Mouse (Mus musculus) forebrain, embryonic 13.5 days (tissue): Measurements from ENCODE around the gene Atg4a-ps. TPM values are rescaled to one million over a fixed set of nuclear protein-coding genes. Genes with fewer than 3 reads are reported as not detected.
A peak's percentile ranks its signal among the peaks of the same experiment; 100 is the strongest.

ENCODE experiments used
- ATAC-seq: fragments of 200-750 bp; cut with Nextera tagmentation; 2 replicates; pipeline ENCODE4 v1.8.0; 2017
- H3K27ac ChIP-seq: fragments of 300-500 bp; sonication (generic); 2 replicates; pipeline ENCODE4 v1.5.1; 2015; ENCODE audit warnings: inconsistent platforms, mild to moderate bottlenecking, moderate library complexity
- H3K27me3 ChIP-seq: fragments of 300-500 bp; sonication (generic); 2 replicates; pipeline ENCODE4 v1.6.1; 2015; ENCODE audit warnings: mild to moderate bottlenecking, inconsistent platforms
- H3K36me3 ChIP-seq: fragments of 300-500 bp; sonication (generic); 2 replicates; pipeline ENCODE4 v1.6.1; 2015; ENCODE audit warnings: mild to moderate bottlenecking, inconsistent platforms; ENCODE audit not compliant: poor library complexity, severe bottlenecking
- H3K4me1 ChIP-seq: fragments of 300-500 bp; sonication (generic); 2 replicates; pipeline ENCODE4 v1.6.1; 2015; ENCODE audit warnings: inconsistent platforms
- H3K4me2 ChIP-seq: fragments of 300-500 bp; sonication (generic); 2 replicates; pipeline ENCODE4 v1.6.1; 2015; ENCODE audit warnings: inconsistent platforms, mild to moderate bottlenecking, moderate library complexity
- H3K4me3 ChIP-seq: fragments of 300-500 bp; sonication (generic); 2 replicates; pipeline ENCODE4 v1.5.1; 2015; ENCODE audit warnings: mild to moderate bottlenecking, inconsistent platforms
- H3K9ac ChIP-seq: fragments of 300-500 bp; sonication (generic); 2 replicates; pipeline ENCODE4 v1.6.1; 2015; ENCODE audit warnings: mild to moderate bottlenecking, inconsistent platforms
- H3K9me3 ChIP-seq: fragments of 300-500 bp; sonication (generic); replicated peaks from 2 replicates; pipeline ENCODE4 v1.6.1; 2016; ENCODE audit warnings: inconsistent platforms
- WGBS: fragments of 180-500 bp; shearing (Covaris S2); methylation state at CpG from one replicate; pipeline ENCODE4 v1.1.7; 2015; 5-methylcytosine and 5-hydroxymethylcytosine counted together
- polyA plus RNA-seq: library from polyadenylated mRNA; unstranded; fragments of >200 nt; fragmentation: Nextera tagmentation; extraction: Ambion mirVana; gene quantifications from 2 replicates; pipeline ENCODE4 v1.2.1, GENCODE M21; 2015

The Atg4a-ps gene
- polyA plus RNA-seq, 1 experiment from 2014 or later: 0.17 TPM

DNA sequence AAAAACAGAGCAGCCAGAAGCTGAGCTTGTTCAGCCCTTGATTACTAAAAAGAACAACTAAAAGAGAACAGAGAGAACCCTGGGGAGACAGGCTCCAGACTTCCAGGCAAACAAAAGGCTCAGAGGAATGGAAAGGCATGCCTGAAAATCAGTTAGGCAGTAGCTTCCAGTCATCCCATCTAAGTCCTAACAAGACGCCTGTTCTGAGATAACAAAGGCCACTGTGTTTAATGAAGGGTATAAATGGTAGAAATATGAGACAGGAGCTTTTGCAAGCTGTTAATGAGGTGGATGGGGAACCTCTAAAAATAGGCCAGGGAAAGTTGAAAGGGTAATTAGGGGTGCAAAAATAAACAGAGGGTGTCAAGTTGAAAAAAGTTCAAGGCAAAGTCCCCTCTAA is 4.5 kb upstream of the Atg4a-ps start:
- ATAC-seq: no peak

GRCm38 (mm10) chr3:103649716-103650115 is 3.8 kb upstream of the Atg4a-ps start:
- 65% methylated on average over 6 of the region's 6 CpGs for WGBS
- Histone ChIP-seq H3K27me3 (no peaks in the 10 kb centered on the region), H3K9ac (no peak overlapping the region), H3K4me3 (no peak overlapping the region), H3K27ac (no peak overlapping the region), H3K36me3 (no peaks in the 10 kb centered on the region), H3K9me3 (no peaks in the 10 kb centered on the region), H3K4me1 (0 out of 2 replicates have a peak, but pooled peaks cover 16% of the 10 kb centered on the region), H3K4me2 (no peak overlapping the region)
- ATAC-seq: no peak

More for the DNA sequence above, 4.5 kb upstream of the Atg4a-ps start:
- H3K4me2 ChIP-seq: no peak overlapping the region
- H3K9me3 ChIP-seq: no peaks in the 10 kb centered on the region
- H3K36me3 ChIP-seq: no peaks in the 10 kb centered on the region
- H3K4me1 ChIP-seq: 0 out of 2 replicates have a peak, but pooled peaks cover 16% of the 10 kb centered on the region
- no peak overlapping the region for H3K4me3 ChIP-seq
- 5% methylated on average over 1 of the region's 1 CpGs for WGBS
- no peak overlapping the region for H3K27ac ChIP-seq
- no peaks in the 10 kb centered on the region for H3K27me3 ChIP-seq
- H3K9ac ChIP-seq: no peak overlapping the region

DNA sequence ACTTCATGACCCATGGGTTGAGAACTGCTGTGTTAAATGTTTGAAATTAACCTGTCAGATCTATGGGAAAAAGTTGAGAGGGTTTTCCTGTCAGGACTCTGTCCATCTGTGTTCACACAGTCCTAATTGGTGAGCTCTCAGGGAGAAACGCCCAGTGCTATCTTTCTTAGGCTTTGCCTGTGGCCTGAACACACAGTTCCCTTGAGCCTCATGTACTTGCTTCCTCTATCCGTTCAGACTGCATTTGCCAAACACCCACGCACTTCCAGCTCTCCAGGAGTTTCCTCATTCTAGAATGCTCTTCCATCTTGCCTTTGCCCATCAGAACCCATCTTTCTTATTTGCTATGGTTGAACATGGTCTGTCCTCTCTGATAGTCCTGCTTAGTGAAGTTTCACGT is 2.6 kb upstream of the Atg4a-ps start:
- Histone ChIP-seq H3K4me2 (no peak overlapping the region), H3K36me3 (no peaks in the 10 kb centered on the region), H3K27ac (no peak overlapping the region), H3K4me3 (no peak overlapping the region), H3K9me3 (no peaks in the 10 kb centered on the region), H3K27me3 (no peaks in the 10 kb centered on the region), H3K4me1 (0 out of 2 replicates have a peak, but pooled peaks cover 16% of the 10 kb centered on the region), H3K9ac (no peak overlapping the region)
- 83% methylated on average over 4 of the region's 4 CpGs for WGBS
- no peak for ATAC-seq

- Histone ChIP-seq H3K9ac (no peak overlapping the region), H3K9me3 (no peaks in the 10 kb centered on the region), H3K4me2 (no peak overlapping the region), H3K36me3 (no peaks in the 10 kb centered on the region), H3K27me3 (no peaks in the 10 kb centered on the region), H3K27ac (no peak overlapping the region), H3K4me3 (no peak overlapping the region), H3K4me1 (0 out of 2 replicates have a peak, but pooled peaks cover 15% of the 10 kb centered on the region)
- WGBS: 86% methylated on average over 11 of the region's 11 CpGs
- no peak for ATAC-seq
These were observed 1.4 kb upstream of the Atg4a-ps start for GRCm38 (mm10) chr3:103647164-103647867.

GRCm38 (mm10) chr3:103641301-103641700 is 4.6 kb downstream of the Atg4a-ps start:
- no peaks in the 10 kb centered on the region for H3K36me3 ChIP-seq
- H3K9ac ChIP-seq: no peak overlapping the region
- no peak overlapping the region for H3K27ac ChIP-seq
- 52% methylated on average over 7 of the region's 7 CpGs for WGBS
- peaks cover 8% of the 10 kb centered on the region; the same call in 1 of the 2 replicates for H3K4me1 ChIP-seq
- H3K9me3 ChIP-seq: no peaks in the 10 kb centered on the region
- no peak overlapping the region for H3K4me2 ChIP-seq
- no peaks in the 10 kb centered on the region for H3K27me3 ChIP-seq
- ATAC-seq: peak; percentile 68
- H3K4me3 ChIP-seq: no peak overlapping the region

- Histone ChIP-seq H3K27ac (no peak overlapping the region), H3K4me3 (no peak overlapping the region), H3K36me3 (no peaks in the 10 kb centered on the region), H3K4me2 (no peak overlapping the region), H3K27me3 (no peaks in the 10 kb centered on the region), H3K9ac (no peak overlapping the region), H3K9me3 (no peaks in the 10 kb centered on the region), H3K4me1 (peaks cover 8% of the 10 kb centered on the region; the same call in 1 of the 2 replicates)
- WGBS: 33% methylated on average over 8 of the region's 8 CpGs
- no peak for ATAC-seq
These were observed 5.6 kb downstream of the Atg4a-ps start for GRCm38 (mm10) chr3:103640226-103640803.

DNA sequence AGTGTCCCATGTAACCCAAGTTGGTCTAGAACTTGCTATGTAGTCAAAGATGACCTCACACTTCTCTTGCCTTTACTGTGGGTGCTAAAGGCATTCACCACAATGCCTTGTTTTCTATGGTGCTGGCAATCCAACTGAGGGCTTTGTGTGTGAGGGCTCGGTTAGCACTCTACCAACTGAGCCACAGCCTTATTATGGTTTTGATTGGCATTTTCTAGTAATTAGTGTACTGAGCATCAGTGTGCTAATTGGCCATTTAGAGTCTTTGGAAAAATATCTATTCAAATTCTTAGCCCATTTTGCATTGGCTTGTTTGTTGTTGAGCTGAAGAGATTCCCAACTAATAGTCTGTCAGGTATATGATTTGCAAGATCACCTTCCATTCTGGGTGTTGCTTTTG is 8.2 kb downstream of the Atg4a-ps start:
- no peak overlapping the region for H3K4me3 ChIP-seq
- no peaks in the 10 kb centered on the region for H3K9me3 ChIP-seq
- ATAC-seq: no peak; the same call in 1 of the 2 replicates
- no peak overlapping the region for H3K27ac ChIP-seq
- peaks cover 8% of the 10 kb centered on the region; the same call in 1 of the 2 replicates for H3K4me1 ChIP-seq
- WGBS: 30% methylated on average over 1 of the region's 1 CpGs
- H3K36me3 ChIP-seq: no peaks in the 10 kb centered on the region
- H3K27me3 ChIP-seq: no peaks in the 10 kb centered on the region
- no peak overlapping the region for H3K9ac ChIP-seq
- no peak overlapping the region for H3K4me2 ChIP-seq

GRCm38 (mm10) chr3:103634256-103634655 is 11.6 kb downstream of the Atg4a-ps start:
- H3K4me2 ChIP-seq: no peak overlapping the region
- H3K9me3 ChIP-seq: no peaks in the 10 kb centered on the region
- ATAC-seq: no peak
- 93% methylated on average over 1 of the region's 1 CpGs for WGBS
- no peak overlapping the region for H3K4me3 ChIP-seq
- H3K27me3 ChIP-seq: no peaks in the 10 kb centered on the region
- H3K36me3 ChIP-seq: no peaks in the 10 kb centered on the region
- H3K9ac ChIP-seq: no peak overlapping the region
- no peaks in the 10 kb centered on the region; the same call in 1 of the 2 replicates for H3K4me1 ChIP-seq
- H3K27ac ChIP-seq: no peak overlapping the region

- ATAC-seq: no peak
- Histone ChIP-seq H3K9ac (no peak overlapping the region), H3K36me3 (no peaks in the 10 kb centered on the region), H3K4me1 (no peaks in the 10 kb centered on the region; the same call in 1 of the 2 replicates), H3K4me3 (no peak overlapping the region), H3K27ac (no peak overlapping the region), H3K27me3 (no peaks in the 10 kb centered on the region), H3K9me3 (no peaks in the 10 kb centered on the region), H3K4me2 (no peak overlapping the region)
- WGBS: 84% methylated on average over 4 of the region's 4 CpGs
These were observed 12.0 kb downstream of the Atg4a-ps start for GRCm38 (mm10) chr3:103633831-103634230.

- Histone ChIP-seq H3K4me3 (no peak overlapping the region), H3K27me3 (no peaks in the 10 kb centered on the region), H3K9me3 (no peaks in the 10 kb centered on the region), H3K9ac (no peak overlapping the region), H3K4me2 (no peak overlapping the region), H3K4me1 (no peaks in the 10 kb centered on the region; the same call in 1 of the 2 replicates), H3K36me3 (no peaks in the 10 kb centered on the region), H3K27ac (no peak overlapping the region)
- WGBS: 85% methylated on average over 7 of the region's 7 CpGs
- ATAC-seq: no peak
These were observed 12.7 kb downstream of the Atg4a-ps start for GRCm38 (mm10) chr3:103633124-103633523.

DNA sequence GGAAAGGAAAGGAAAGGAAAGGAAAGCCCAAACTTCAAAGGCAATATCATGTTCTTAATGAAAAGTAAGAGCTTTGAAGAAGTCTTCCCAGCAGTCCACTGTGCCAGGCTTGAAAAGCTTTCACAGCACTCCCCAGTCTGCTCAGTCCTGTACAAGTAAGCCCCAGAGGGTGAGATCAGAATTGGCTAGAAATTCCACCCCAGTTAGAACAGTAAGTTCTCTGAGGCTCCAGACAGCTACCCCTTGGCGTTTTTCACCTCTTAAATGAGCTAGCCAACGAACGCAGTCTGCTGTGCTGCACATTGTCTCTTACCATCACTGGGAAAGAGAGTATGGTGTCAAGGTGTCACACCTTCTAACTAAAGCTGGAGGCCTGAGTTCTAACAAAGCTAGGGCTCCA is 18.2 kb downstream of the Atg4a-ps start:
- Histone ChIP-seq H3K4me3 (no peak overlapping the region), H3K9ac (no peak overlapping the region), H3K4me2 (no peak overlapping the region), H3K4me1 (peaks cover 13% of the 10 kb centered on the region), H3K36me3 (no peaks in the 10 kb centered on the region), H3K27me3 (no peaks in the 10 kb centered on the region), H3K9me3 (no peaks in the 10 kb centered on the region), H3K27ac (no peak overlapping the region)
- ATAC-seq: no peak
- WGBS: 90% methylated on average over 3 of the region's 3 CpGs

- WGBS: 91% methylated on average over 4 of the region's 4 CpGs
- Histone ChIP-seq H3K27ac (no peak overlapping the region), H3K27me3 (no peaks in the 10 kb centered on the region), H3K9ac (no peak overlapping the region), H3K4me2 (no peak overlapping the region), H3K9me3 (no peaks in the 10 kb centered on the region), H3K4me1 (peaks cover 13% of the 10 kb centered on the region), H3K36me3 (no peaks in the 10 kb centered on the region), H3K4me3 (no peak overlapping the region)
- ATAC-seq: no peak
These were observed 19.4 kb downstream of the Atg4a-ps start for GRCm38 (mm10) chr3:103626481-103626880.
